Mouse (Mus musculus) limb, embryonic 13.5 days (tissue): ENCODE data around the gene Capn11. TPM values are rescaled to one million over a fixed set of nuclear protein-coding genes. Genes with fewer than 3 reads are reported as not detected.
A peak's percentile ranks its signal among the peaks of the same experiment; 100 is the strongest.

Experiments used
- ATAC-seq: fragments of 200-750 bp; cut with Nextera tagmentation; 2 replicates; pipeline ENCODE4 v1.8.0; 2017; ENCODE audit warnings: low read depth, moderate number of reproducible peaks, moderate TSS enrichment; ENCODE audit not compliant: low FRiP score
- H3K27ac ChIP-seq: fragments of 300-500 bp; sonication (generic); 2 replicates; pipeline ENCODE4 v1.5.1; 2015; ENCODE audit warnings: inconsistent platforms, mild to moderate bottlenecking, moderate library complexity
- H3K27me3 ChIP-seq: fragments of 300-500 bp; sonication (generic); 2 replicates; pipeline ENCODE4 v1.6.1; 2015; ENCODE audit warnings: mild to moderate bottlenecking, inconsistent platforms
- H3K36me3 ChIP-seq: fragments of 300-500 bp; sonication (generic); 2 replicates; pipeline ENCODE4 v1.6.1; 2015; ENCODE audit warnings: inconsistent platforms, mild to moderate bottlenecking, moderate library complexity
- H3K4me1 ChIP-seq: fragments of 300-500 bp; sonication (generic); 2 replicates; pipeline ENCODE4 v1.6.1; 2015; ENCODE audit warnings: inconsistent platforms
- H3K4me2 ChIP-seq: fragments of 300-500 bp; sonication (generic); replicated peaks from 2 replicates; pipeline ENCODE4 v1.6.1; 2015; ENCODE audit warnings: inconsistent platforms, mild to moderate bottlenecking, moderate library complexity
- H3K4me3 ChIP-seq: fragments of 300-500 bp; sonication (generic); 2 replicates; pipeline ENCODE4 v1.5.1; 2015; ENCODE audit warnings: moderate library complexity, mild to moderate bottlenecking, inconsistent platforms
- H3K9ac ChIP-seq: fragments of 300-500 bp; sonication (generic); 2 replicates; pipeline ENCODE4 v1.6.1; 2015; ENCODE audit warnings: mild to moderate bottlenecking, inconsistent platforms
- H3K9me3 ChIP-seq: fragments of 300-500 bp; sonication (generic); 2 replicates; pipeline ENCODE4 v1.6.1; 2016; ENCODE audit warnings: inconsistent platforms
- WGBS: fragments of 180-500 bp; shearing (Covaris S2); methylation state at CpG from one replicate; pipeline ENCODE4 v1.1.7; 2015; 5-methylcytosine and 5-hydroxymethylcytosine counted together
- polyA plus RNA-seq: library from polyadenylated mRNA; unstranded; fragments of >200 nt; fragmentation: Nextera tagmentation; extraction: Ambion mirVana; gene quantifications from 2 replicates; pipeline ENCODE4 v1.2.1, GENCODE M21; 2015

Capn11 gene
- polyA plus RNA-seq, 1 experiment from 2014 or later = 0.42 TPM

DNA sequence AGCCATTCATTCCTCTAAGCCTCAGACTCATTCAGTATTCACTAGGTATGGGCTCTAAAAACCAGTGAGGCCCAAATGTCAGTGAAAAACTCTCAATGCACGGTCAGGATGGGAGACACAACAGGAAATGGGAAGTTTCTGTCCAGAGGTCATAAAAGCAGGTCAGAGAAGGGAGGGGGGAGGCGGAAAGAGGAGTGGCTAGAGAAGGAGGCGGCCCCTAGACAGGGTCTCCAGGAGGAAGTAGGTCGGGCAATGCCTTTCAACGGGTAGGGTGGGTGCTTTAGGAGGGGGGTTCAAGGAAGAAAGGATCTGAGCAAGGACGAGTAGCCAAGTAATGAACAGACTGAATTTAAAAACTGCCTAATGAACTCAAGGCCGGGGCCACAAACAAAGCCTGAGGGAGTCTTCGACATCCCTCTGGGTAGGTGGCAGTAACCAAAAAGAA, 40.2 kb downstream of the Capn11 start:
- Histone ChIP-seq H3K9ac (peak overlapping the region; percentile 61; the same call in 1 of the 2 replicates), H3K27me3 (no peaks in the 10 kb centered on the region), H3K9me3 (no peaks in the 10 kb centered on the region), H3K36me3 (no peaks in the 10 kb centered on the region), H3K4me3 (peak overlapping the region; percentile 26), H3K27ac (peak overlapping the region; percentile 28; the same call in 1 of the 2 replicates), H3K4me2 (peak overlapping the region; percentile 54), H3K4me1 (peaks cover 12% of the 10 kb centered on the region)
- ATAC-seq = 0 out of 2 replicates have a peak, but pooled peaks have one; percentile 26
- 12% methylated on average over 8 of the region's 8 CpGs for WGBS

DNA sequence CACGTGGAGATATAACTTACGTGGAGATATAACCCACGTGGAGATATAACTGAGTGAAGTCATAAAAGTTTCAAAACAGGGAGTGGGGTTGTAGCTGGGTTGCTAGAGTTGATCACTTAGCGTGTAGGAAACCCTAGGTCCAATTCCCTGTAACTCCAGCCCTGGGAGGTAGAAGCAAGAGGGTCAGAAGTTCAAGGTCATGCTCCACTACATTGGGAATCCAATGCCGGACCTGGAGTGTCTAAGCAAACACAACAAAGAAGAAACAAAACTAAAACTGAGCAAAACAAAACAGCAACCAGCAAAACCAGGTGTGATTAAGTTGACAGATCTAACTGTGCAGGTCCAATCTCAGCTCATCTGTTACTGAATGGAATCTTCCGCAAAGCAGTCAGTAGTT, 41.5 kb downstream of the Capn11 start:
- no peak for ATAC-seq
- 89% methylated on average over 6 of the region's 6 CpGs for WGBS
- Histone ChIP-seq H3K4me3 (no peak overlapping the region), H3K9ac (no peak overlapping the region), H3K36me3 (no peaks in the 10 kb centered on the region), H3K9me3 (no peaks in the 10 kb centered on the region), H3K27ac (no peak overlapping the region), H3K4me1 (peaks cover 12% of the 10 kb centered on the region), H3K4me2 (no peak overlapping the region), H3K27me3 (no peaks in the 10 kb centered on the region)

DNA sequence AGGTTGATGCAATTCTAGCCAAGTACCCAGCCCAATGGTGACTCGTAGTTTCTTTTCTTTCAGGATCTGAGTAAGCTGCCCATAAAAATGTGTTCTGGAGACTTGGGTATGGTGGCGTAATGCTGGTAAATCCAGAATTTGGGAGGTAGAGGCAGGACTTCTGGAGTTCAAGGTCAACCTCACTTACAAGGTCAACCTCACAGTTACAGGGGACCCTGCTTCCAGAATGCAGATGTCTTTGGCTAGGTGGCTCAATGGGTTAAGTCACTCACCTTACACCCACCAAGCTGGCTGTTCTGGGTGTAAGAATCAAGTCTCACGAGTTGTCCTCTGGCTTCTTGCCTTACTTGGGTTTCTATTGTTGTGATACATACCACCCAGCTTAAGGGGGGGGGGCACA, 42.4 kb downstream of the Capn11 start:
- H3K27ac ChIP-seq = no peak overlapping the region
- no peak overlapping the region for H3K4me3 ChIP-seq
- no peaks in the 10 kb centered on the region for H3K9me3 ChIP-seq
- ATAC-seq = no peak
- no peaks in the 10 kb centered on the region for H3K36me3 ChIP-seq
- 74% methylated on average over 3 of the region's 3 CpGs for WGBS
- H3K27me3 ChIP-seq = no peaks in the 10 kb centered on the region
- H3K4me2 ChIP-seq = no peak overlapping the region
- peaks cover 12% of the 10 kb centered on the region for H3K4me1 ChIP-seq
- no peak overlapping the region for H3K9ac ChIP-seq

DNA sequence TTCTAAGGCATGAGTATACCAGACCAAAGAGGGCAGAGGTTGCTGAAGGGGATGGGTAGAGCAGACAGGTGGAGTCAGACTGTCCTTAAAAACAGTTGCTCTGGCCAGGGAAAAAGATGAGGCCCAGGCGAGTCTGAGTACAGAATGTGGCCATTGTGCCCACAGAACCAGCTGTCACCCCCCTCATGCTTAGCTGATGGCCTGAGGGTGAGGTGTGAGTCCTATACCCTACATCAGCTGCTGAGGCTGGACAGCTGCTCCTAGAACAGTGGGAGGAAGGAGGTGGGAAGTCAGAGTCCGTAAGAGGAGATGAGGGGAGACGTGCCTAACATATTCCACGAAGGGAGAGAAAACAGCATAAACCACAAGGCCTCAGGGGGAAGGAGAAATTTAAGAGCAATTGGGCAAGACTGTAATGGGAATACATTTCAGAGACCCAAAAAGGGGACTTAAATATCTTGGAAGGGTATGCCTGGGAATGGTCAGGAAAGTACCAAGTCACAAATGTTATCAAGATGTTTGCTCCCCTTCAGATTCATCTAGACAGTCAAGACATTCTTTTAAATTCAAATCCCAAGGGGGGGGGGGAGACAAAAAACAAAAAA, 43.0 kb downstream of the Capn11 start:
- Histone ChIP-seq H3K4me3 (no peak overlapping the region), H3K4me2 (no peak overlapping the region), H3K9ac (no peak overlapping the region), H3K27ac (no peak overlapping the region; the same call in 1 of the 2 replicates), H3K4me1 (peaks cover 12% of the 10 kb centered on the region), H3K36me3 (no peaks in the 10 kb centered on the region), H3K9me3 (no peaks in the 10 kb centered on the region), H3K27me3 (no peaks in the 10 kb centered on the region)
- 41% methylated on average over 4 of the region's 4 CpGs for WGBS
- ATAC-seq = no peak

DNA sequence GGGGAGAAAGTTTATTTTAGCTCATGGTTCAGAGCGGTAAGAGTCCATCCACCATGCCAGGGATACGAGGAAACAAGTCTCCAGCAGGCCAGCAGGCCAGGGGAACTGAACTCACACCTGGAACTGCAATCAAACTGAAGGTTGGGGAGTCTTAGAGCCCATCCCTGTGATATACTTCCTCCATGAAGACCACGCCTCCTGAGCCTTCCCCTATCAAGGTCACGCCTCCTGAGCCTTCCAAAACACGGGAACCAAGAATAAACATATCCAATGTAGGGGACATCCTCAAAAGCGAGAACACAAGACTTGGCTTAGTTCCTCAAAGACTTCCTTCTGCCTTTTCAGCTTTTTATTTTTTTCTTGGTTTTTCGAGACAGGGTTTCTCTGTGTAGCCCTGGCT, 46.2 kb downstream of the Capn11 start:
- H3K4me2 ChIP-seq = no peak overlapping the region
- 84% methylated on average over 7 of the region's 7 CpGs for WGBS
- H3K27ac ChIP-seq = no peak overlapping the region
- no peaks in the 10 kb centered on the region for H3K36me3 ChIP-seq
- H3K9ac ChIP-seq = no peak overlapping the region
- no peak overlapping the region for H3K4me3 ChIP-seq
- no peaks in the 10 kb centered on the region for H3K4me1 ChIP-seq
- no peak for ATAC-seq
- no peaks in the 10 kb centered on the region for H3K9me3 ChIP-seq
- no peaks in the 10 kb centered on the region for H3K27me3 ChIP-seq

DNA sequence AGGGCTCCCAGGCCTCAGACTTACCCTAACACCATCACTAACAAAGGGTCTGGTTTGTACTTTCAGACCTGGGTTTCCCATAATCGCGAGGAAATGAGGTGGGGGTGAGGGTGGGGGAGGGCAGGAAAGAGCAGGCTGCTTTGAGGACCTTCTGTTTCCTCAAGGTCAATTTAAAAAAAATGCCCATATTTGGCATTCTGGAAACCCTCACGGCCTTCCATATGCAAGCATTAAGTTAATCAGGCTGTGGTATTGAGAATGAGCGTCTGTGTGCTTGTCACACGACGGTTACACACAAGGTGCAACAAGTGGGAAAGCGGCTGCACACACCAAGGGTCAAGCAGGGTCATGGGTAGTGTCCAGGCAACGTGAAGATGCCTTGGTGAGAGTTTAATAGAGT, 47.1 kb downstream of the Capn11 start:
- no peak overlapping the region for H3K4me3 ChIP-seq
- no peaks in the 10 kb centered on the region for H3K4me1 ChIP-seq
- H3K27ac ChIP-seq = no peak overlapping the region
- no peak overlapping the region for H3K9ac ChIP-seq
- H3K9me3 ChIP-seq = no peaks in the 10 kb centered on the region
- no peaks in the 10 kb centered on the region for H3K36me3 ChIP-seq
- ATAC-seq = no peak
- no peaks in the 10 kb centered on the region for H3K27me3 ChIP-seq
- 70% methylated on average over 8 of the region's 8 CpGs for WGBS
- no peak overlapping the region for H3K4me2 ChIP-seq

DNA sequence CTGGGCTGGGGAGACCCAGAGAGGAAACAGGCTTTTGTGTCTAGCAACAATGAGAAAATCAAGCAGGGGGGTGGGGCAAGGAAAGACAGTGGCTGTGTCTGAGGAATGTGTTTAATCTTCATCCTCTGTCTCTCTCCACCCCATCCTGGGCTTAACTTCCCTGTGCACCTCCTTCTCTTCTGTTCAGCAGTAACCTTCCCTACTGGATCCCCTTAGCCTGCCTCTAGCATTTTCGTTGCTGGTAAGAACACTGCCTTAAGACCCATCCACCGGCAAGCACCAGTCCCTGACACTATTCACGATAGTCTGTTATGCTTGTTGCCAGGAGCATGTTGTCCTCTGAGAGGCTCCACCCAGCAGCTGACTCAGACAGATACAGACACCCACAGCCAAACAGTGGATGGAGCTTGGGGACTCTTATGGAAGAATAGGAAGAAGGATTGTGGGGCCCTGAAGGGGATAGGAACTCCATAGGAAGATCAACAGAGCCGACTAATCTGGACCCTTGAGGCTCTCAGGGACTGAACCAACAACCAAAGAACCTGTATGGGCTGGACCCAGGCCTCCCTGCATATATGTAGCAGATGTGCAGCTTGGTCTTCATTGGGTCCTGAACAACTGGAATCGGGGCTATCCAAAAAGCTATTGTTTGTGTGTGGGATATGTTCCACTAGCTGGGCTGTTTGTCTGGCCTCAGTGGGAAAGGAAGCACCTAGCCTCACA, 48.8 kb downstream of the Capn11 start:
- H3K4me3 ChIP-seq = no peak overlapping the region

DNA sequence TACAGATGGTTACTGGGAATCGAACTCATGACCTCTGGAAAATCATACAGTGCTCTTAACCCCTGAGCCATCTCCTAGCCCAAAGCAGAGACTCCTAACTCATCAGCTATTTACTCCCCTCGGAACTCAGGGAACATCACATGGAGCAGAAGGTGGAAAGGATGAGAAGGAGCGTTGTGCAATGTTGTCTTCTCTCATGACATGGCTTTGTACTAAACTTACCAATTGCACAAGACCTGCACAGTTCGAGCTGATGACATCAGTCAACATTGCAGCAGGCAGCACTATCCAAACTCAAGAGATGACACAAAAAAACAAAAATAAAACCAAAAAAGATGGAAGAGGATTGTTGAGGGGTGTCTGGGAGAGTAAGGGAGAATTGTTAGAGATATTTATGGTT, 50.7 kb downstream of the Capn11 start:
- 92% methylated on average over 4 of the region's 4 CpGs for WGBS
- no peak for ATAC-seq
- H3K9me3 ChIP-seq = no peaks in the 10 kb centered on the region

More for the DNA sequence above, 48.8 kb downstream of the Capn11 start:
- 42% methylated on average over 5 of the region's 5 CpGs for WGBS
- Histone ChIP-seq H3K4me2 (no peak overlapping the region), H3K27ac (no peak overlapping the region), H3K36me3 (no peaks in the 10 kb centered on the region), H3K4me1 (no peaks in the 10 kb centered on the region), H3K9ac (no peak overlapping the region), H3K9me3 (no peaks in the 10 kb centered on the region), H3K27me3 (no peaks in the 10 kb centered on the region)
- ATAC-seq = no peak

DNA sequence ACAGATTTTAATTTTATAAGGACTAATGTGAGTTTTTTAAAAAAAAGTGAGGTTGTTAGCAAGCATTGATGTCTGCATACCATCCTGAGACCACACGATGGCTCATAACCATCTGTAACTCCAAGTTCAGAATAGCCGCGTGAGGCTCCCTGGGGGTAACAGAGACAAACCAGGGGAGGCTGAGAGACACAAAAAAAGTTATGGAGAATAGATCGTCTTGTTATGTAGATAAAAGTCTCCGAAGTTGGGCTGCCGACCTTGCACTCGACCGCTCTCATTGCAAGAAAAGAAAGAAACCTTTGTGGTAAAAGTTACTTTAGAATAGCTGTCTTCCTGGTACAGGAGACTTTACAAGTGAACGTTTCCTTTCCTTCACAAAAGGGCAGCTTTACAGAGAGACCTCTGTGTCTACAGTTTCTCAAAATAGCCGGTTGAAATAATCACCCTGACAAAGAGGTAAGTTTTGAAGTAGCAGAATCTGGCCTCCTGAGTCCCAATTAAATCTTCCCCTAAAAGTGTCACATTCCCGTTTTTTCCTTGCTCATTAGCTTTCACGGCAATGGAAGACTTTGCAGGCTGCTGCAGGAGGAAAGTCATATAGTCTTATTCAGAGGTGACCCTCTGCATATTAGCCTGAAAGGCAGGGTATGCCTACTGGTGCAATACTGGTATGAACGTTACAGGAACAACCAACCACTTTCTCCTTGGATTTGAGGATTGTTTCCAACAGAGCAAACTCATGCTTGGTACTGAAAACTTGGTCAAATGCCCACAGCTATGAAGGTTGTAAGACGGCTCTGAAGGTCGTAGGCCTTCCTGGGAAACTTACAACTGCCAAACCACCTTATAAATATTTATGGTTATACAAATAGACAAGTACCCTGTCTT, 51.9 kb downstream of the Capn11 start:
- Histone ChIP-seq H3K4me3 (no peak overlapping the region), H3K27me3 (peaks cover 3% of the 10 kb centered on the region), H3K36me3 (no peaks in the 10 kb centered on the region), H3K4me2 (no peak overlapping the region), H3K9me3 (no peaks in the 10 kb centered on the region), H3K27ac (no peak overlapping the region), H3K4me1 (no peaks in the 10 kb centered on the region), H3K9ac (no peak overlapping the region)
- 73% methylated on average over 15 of the region's 15 CpGs for WGBS
- ATAC-seq = no peak

More for the DNA sequence above, 50.7 kb downstream of the Capn11 start:
- H3K9ac ChIP-seq = no peak overlapping the region
- H3K27me3 ChIP-seq = no peaks in the 10 kb centered on the region
- H3K27ac ChIP-seq = no peak overlapping the region
- H3K36me3 ChIP-seq = no peaks in the 10 kb centered on the region
- no peak overlapping the region for H3K4me3 ChIP-seq
- H3K4me2 ChIP-seq = no peak overlapping the region
- no peaks in the 10 kb centered on the region for H3K4me1 ChIP-seq

DNA sequence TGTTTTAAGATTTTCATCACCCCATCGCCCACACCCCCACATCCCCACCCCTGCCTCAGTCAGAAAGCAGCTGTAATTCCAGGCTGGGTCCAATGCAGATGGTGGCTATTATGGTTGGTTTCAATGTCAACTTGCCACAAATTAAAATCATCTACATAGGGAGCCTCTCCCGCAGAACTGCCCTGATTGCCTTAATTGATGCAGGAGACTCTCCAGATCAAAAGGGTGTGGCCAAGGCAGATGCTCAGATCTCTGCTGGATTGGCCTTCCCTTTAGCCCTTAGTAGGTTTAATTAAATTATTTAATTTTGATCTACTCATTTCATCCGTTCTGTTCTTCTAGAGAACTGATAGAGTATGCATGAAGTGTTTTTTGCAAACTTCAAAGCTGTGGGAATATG, 56.1 kb downstream of the Capn11 start:
- 76% methylated on average over 3 of the region's 3 CpGs for WGBS
- no peaks in the 10 kb centered on the region for H3K9me3 ChIP-seq
- H3K36me3 ChIP-seq = no peaks in the 10 kb centered on the region
- H3K9ac ChIP-seq = no peak overlapping the region
- H3K4me2 ChIP-seq = no peak overlapping the region
- no peak for ATAC-seq
- peaks cover 24% of the 10 kb centered on the region for H3K4me1 ChIP-seq
- no peak overlapping the region for H3K27ac ChIP-seq
- peaks cover 33% of the 10 kb centered on the region for H3K27me3 ChIP-seq
- H3K4me3 ChIP-seq = no peak overlapping the region

DNA sequence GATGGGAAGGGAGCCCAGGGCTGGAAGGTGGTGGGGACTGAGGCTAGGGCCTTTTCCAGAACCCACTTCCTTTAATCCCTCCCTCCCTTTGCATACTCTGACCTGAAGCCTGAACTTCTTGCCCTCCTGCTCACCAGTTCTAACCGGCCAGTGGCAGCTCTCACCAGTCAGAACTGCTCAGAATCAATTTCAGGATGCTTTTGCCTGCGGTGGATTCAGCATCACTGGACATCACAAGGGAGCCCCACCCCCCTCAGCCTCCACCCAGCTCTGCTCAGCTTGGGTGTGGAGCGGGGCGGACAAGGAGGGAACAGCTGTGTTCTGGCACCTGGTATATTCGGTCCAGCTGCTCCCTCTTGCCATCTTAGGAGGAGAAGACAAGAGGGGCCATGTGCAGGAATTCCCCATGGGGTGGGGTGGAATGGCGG, 57.2 kb downstream of the Capn11 start, which contains the start of gene Mymx:
Gene Mymx, minus strand, starts transcription at position 226 of the 428 bp plus-strand sequence.
- Histone ChIP-seq H3K9me3 (no peaks in the 10 kb centered on the region), H3K4me3 (peak within 1 kb of the TSS; percentile 23), H3K36me3 (no peaks in the 10 kb centered on the region), H3K4me1 (peaks cover 30% of the 10 kb centered on the region), H3K4me2 (peak within 1 kb of the TSS; percentile 28), H3K27me3 (peaks cover 33% of the 10 kb centered on the region), H3K27ac (no peak within 1 kb of the TSS; the same call in 1 of the 2 replicates), H3K9ac (peak within 1 kb of the TSS; percentile 35; the same call in 1 of the 2 replicates)
- peak; percentile 62 for ATAC-seq
- 33% methylated on average over 6 of the region's 6 CpGs for WGBS

DNA sequence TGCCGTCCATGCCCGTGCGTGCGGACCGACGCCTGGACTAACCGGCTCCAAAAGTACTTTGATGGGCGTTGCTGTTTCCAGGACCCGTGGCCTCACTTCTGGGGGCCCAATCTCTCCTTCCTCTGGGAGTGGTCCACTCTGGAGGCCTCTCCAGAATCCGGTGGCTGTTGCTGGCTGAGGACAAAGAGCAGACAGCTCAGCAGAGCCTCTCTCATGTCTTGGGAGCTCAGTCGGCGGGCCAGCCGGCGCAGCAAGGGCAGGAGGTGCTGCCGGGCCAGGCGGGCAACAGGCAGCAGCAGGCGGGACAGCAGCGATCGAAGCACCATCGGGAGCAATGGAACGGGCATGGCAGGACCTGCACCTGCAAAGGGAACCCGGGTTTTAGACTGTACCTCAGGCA, 57.8 kb downstream of the Capn11 start:
- peak overlapping the region; percentile 28 for H3K4me2 ChIP-seq
- no peak for ATAC-seq
- no peak overlapping the region; the same call in 1 of the 2 replicates for H3K27ac ChIP-seq
- peak overlapping the region; percentile 23 for H3K4me3 ChIP-seq
- 17% methylated on average over 22 of the region's 22 CpGs for WGBS
- H3K9me3 ChIP-seq = no peaks in the 10 kb centered on the region
- peaks cover 36% of the 10 kb centered on the region for H3K4me1 ChIP-seq
- H3K27me3 ChIP-seq = peaks cover 38% of the 10 kb centered on the region
- no peaks in the 10 kb centered on the region for H3K36me3 ChIP-seq
- peak overlapping the region; percentile 31; the same call in 1 of the 2 replicates for H3K9ac ChIP-seq
